Mouse (Mus musculus): ENCODE results near the gene Dennd2d.

Gene Dennd2d

DNA sequence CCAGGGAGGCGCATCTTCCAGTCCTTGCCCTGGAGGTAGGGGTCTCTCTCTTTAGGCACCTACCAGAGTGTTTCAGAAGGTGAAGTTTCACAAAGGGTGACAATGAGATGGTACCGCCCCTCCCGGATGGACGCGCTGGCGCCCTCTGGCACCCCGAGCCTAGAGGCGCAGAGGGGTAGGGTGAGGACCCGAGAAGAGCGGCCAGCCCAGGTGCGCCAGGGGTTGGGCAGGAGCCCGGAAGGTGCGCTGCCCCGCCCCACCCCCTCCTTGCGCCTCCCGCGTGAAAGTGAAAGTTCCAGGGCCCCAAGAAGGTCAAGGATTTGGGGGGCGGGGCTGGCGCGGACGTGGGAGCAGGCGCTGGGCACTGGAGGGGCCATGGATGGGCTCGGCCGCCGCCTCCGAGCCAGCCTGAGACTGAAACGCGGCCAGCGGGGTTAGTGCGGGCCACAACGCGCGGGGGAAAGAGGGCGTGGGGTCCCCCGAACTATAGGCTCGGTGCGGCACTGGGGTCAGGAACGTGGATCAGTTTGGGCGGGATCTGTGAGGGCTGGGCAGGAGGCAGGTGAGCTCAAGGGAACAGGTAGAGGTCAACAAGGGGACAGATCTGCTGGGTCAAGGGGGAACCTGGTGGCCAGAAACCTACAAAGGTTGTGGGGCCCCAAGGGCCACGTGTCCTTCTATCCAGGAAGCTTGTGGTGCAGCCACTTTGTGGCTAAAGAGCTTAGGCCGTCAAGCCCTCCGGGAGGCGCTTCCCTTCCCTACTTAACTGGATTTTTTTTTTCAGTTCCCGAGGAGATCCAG, at the start of gene Dennd2d:
Gene Dennd2d (plus strand): TSS at position 125 of the 801 bp plus-strand sequence.
- peak; percentile 72 for DNase-seq (ENCODE audit: low spot score)

DNA sequence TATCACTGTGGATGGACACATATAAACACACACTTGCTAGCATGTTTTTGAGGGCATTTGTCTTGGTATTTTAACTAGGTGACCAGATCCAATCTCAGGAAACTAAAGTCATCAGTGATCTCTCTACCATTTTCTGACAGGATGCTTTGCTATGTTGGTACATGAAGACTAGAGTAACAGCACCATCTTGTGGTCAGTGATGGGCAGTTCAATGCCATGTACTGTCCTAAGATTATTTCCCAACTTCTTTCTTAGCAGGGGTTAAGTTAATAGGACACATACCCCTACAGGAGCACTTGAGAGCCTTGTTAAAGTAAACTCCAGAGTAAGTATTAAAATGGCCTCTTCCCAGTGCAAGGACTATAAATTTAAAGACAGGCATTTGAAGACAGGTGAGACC, 33.6 kb upstream of the Dennd2d start:
- peak; percentile 20 for DNase-seq (ENCODE audit: low spot score)

DNA sequence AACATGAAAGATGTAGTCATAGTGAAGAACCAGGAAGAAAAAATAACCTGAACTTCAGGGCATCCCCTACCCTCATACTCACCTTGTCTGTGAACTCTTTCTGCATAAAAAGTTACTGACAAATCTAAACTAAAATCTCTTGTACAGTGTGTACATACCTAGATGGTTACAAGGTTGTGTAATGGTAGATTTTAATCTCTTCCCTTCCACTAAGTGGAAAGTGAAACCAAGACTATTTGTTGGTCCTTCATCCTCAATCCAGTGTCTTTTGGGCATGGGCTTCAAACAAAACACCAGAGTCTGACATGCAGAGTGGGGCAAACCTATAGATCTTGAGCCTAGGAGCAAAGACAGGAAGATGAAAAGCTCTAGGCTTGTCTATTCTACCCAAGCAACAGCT, 33.2 kb upstream of the Dennd2d start:
- DNase-seq (ENCODE audit: low spot score): no peak

DNA sequence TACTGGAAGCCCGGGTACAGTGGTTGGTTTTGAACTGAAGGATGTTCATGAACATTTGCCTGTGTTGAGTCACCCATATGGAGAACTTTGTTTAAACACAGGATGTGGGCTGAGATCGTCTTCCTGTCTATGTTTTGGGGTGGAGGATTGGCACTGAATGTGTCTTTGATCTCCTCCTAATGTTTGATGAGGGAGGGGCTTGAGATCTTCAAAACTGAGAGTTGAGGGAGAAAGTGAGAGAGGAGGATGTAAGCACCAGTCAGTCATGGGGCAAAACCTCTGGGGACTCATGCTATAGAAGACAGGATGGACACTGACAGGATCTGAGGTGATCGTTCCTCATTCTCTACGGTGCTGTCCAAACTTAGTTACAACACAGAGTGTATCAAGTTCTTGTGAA, 32.6 kb upstream of the Dennd2d start:
- DNase-seq (ENCODE audit: low spot score): no peak

DNA sequence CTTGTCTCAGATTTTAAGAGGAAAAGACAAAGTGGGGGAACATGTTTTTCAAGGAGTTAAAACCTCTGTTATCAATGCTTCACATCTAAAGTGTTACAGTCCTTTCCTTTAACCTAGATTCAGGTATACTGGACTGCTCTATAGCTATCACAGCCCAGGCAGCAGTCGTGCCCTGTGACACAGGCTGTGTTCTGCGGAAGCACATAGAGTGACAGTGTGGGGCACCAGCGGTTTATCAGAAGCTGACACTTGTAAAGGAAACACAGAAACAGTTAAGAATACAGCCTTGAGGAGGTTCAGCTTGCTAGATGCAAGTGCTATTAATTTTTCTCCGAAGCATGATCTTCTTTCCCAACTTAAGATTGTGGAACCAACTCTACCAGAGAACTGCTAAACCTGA, 29.6 kb upstream of the Dennd2d start:
- DNase-seq (ENCODE audit: low spot score): peak; percentile 8

DNA sequence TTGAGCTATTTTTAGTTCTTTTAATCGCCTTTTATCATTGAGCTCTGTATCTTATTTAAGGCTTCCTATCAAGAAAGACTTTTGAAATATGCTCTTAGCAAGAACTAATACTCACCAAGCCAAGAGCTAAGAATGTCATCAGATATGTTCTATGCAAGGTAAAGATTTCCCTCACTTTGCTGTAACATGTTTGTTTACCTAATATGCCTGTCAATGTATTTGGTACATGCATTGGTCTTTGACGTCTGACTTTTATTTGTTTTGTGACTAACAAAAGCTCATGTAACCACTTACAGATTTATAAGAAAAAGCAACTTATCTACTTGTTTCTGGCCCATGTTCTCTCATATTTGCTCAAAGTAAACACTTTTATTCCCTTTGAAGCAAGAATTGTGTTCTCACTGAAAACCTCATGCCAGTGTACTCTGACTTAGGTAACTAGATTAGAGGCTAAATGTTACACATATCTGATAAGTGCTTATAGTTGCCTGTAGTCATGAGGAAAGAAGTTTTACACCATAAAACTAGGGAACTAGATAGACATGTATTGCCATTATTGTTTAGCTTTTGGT, 24.8 kb upstream of the Dennd2d start:
- no peak for DNase-seq (ENCODE audit: low spot score)

DNA sequence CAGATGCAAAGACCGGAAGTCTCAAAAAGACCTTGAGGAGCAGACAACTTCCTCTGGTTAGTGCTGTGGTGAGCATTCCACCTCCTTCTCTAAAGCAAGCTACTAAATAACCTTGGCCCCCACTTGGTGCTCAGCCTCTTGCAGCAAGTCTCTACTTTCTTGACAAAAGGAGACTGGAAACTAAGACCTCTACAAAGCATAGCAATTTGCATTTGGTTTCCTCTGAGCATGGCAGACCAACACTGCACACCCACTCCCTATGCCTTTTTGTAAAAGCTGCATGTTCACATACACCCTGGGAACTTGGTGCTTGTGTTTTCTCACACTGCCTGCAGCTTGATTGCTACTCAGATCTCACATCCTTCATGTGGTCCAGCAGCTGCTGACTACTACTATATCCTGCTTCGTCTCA, 20.1 kb upstream of the Dennd2d start:
- DNase-seq (ENCODE audit: low spot score): no peak

DNA sequence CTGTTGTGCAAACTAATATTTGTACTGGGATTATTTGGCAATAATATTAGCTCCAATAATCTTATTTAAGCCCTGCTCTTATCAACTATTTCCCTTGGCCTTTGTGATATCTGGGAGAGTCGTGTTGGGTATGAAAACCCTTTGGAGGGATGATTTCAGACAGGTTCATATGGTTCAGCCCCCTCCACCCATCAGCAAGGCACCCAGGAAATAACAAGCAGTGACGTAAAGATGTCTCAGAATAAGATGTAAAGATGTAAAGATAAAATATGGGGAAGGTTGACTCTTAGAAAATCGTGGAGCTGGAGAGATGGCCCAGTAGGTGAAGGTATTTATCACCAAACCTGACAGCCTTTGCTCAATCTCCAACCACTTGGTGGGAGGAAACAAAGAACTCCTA, 19.7 kb upstream of the Dennd2d start:
- no peak for DNase-seq (ENCODE audit: low spot score)

DNA sequence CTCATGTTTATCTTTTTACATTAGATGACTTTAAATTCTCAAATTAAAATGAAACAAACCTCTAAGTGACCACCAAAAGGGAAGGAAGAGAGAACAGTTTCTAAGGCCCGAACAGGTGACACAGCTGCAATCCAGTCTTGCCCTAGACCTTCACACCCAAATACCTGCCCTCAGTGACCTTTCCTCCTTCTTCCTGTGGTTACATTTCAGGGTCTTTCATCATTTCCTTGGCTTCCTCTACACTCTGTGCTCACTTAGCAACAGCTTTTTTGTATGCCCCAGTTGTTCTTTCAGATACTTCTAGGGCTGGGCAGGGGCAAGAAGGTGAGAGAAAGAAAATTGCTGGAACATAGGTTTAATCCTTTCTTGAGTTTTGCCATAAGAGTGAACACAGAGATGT, 17.5 kb upstream of the Dennd2d start:
- no peak for DNase-seq (ENCODE audit: low spot score)

DNA sequence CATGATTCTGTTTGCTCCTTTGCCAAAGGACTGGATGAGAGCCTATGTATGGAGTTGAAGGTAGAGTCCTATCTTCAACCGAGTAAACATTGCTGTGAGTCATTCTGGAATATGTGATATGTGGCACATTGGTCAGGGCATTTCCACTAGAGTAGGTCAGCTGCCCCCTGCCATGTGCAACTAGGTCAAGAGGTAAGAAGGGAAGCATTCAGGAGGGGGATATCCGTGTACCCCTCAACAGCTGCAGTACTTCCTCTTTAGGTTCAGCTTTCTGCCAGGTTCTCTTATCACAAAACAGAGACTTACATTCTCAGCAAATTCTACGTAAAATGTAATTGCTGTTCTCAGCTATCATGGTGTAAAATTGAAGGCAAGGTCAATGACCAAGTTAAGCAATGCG, 8.0 kb upstream of the Dennd2d start:
- no peak for DNase-seq (ENCODE audit: low spot score)

DNA sequence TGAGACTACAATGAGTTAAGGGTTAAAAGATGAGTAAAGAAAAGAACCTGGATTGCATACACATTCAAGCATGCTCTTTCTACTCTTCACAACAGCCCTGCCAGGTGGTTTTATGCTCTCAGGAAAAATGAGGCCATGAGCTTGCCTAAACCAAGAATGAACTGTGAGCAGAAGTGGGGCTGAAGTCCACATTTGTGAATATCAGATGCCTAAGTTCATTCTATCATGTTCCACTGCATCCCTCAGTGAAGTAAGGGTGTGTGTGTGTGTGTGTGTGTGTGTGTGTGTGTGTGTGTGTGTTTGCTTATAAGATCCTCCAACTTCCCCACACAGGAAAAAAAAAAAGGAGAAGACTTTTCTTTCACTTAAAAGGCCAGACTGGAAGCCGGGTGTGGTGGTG, 5.3 kb upstream of the Dennd2d start:
- no peak for DNase-seq (ENCODE audit: low spot score)

DNA sequence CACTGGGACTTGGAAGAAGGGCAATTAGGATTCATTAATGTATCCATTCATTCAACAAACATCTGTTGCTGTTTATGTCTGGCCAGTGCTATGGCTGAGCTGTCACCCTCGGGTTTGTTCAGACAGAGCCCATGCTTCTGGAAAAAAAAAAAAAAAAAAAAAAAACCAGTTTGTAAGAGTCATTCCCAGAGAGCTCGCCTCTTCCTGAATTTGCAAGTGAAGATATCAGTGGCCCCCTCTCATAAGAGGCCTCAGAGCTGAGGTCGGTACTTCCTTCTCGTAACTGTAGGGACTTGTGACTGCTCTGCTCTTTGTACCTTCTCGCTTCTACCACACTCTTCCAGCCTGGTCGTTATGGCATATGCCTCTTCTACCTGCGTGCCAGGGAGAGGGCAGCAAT, 1.1 kb downstream of the Dennd2d start:
- DNase-seq (ENCODE audit: low spot score): no peak

DNA sequence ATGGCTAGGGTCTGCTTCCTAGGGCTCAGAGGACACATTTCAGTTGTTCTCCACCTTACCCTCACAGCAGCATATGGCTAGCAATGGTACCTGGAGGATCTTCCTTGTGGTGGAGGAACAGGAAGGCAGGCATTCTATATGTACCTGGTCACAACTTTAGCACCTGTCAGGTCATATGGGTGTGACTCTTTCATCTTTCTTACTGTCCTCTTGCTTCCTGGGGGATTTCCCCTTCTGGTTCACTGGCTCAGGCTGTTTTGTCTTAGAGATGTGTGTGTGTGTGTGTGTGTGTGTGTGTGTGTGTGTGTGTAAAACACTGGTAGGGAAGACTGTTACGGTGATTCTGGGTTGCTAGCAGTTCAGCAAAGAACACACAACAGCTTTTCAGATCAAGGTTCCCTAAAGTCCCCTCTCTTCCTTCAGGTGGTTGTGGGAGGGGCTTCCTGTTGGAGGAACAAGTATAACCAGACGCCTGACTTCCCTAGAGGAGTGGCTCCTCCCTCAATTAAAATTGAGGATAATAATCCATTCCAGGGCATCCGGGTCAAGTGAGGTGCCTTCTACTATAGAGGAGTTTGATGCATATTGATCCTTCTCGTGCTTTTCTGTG, 1.7 kb downstream of the Dennd2d start:
- peak; percentile 60 for DNase-seq (ENCODE audit: low spot score)

DNA sequence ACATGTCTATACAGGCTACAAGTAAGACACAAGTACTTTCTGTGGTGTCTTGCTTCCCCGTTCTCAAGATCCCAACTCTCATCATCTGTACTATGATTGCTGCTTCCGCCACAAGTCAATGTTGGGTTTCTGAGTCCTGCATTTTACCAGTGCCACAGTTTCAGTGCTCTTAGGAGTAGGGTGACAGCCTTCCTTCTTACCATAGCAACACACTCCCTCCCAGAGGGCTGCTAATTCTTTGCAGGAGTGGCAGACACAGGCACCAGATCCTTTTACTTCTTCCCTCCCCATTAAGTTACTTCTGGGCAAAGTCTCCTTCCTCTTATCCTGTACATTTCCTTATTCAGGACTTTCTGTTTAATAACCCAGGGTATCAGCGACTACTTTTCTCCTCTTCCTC, 2.7 kb downstream of the Dennd2d start:
- no peak for DNase-seq (ENCODE audit: low spot score)

DNA sequence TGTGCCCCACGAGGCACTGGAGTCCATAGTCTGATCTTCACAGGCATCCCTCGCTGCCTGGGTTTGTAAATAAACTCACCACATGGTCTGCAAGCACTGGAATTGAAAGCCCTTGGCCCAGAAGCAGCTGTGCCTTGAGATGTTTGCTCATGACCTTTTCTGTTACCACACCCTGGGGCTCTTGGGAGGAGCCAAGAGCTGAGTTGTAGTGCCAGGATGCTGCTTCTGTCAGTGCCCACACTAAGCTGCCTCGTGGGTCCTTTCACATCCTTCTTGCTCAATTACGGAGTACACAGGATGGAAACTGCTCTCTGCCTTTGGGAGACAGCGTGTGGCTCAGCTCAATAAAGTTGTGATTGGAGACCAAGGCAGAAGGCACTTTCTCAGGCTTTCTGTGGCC, 3.6 kb downstream of the Dennd2d start:
- peak; percentile 56 for DNase-seq (ENCODE audit: low spot score)

DNA sequence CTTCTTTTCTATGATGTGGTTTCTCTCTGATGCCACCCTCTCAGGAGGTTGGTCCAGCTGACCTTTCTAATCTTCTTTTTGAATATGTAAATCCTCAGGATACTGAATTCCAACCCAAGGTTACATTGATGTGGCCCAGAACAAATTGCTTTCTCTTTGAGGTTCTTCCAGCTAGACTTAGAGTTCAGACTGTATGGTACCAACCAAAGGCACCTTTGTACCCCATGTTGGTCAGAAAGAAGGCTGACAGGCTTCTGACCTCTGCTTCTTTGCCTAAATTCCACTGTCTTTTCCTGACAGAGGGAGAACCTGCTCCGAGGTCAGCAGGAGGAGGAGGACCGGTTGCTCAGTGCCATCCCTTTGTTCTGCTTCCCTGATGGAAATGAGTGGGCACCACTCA, 5.3 kb downstream of the Dennd2d start:
- DNase-seq (ENCODE audit: low spot score): no peak

DNA sequence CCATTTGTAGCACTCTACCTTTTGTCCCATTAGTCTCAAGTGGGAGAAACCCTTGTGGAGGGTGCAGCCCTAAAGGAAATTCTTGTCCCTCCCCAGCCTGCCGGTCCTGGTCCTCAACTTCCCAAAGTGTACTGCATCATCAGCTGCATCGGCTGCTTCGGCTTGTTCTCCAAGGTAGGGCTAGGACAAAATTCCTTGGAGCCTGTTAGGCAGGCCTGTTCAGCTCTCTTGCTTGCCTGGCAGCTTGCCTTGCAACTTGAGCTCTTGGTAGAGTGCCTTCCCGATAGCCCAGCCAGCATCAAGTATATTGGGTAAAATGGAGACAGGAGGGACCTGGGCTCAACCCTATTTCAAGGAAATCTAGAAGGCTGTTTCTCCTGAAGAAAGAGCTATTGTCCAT, 8.0 kb downstream of the Dennd2d start:
- peak; percentile 61 for DNase-seq (ENCODE audit: low spot score)

DNA sequence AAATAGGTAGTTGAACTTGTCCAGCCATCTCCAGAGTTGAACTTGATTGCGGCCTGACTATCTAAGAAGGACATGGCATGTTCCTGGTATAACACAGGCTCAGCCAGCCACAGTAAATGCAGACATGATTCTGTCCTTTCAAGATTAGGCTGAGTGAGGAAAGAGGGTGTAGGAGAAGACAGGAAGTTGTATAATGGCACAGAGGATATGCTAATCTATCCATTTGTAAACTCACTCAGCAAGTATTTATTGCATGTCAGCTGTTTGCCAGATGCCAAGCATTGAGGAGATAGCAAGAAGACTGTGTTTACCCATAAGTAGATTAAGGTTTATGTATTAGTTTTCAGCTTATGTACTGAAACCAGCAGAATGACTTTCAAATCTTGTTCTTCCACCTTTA, 10.5 kb downstream of the Dennd2d start:
- no peak for DNase-seq (ENCODE audit: low spot score)

DNA sequence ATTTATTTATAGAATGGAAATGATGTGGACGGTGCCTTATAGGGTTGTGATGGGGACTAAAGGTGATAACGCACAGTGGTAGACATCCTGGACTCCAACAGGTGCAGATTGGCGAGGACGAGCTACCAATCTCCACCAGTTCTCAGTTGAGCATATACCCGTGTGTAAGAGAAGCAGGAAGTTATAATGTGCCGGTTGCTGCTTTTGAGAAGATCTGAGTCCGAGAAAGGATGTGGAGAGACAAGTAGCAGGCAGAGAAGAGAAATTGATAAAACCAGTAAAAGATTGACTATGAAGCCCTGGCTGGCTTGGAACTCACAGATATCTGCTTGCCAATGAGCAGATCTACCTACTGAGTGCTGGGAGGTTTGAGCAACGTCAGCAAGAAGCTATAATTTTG, 11.0 kb downstream of the Dennd2d start:
- no peak for DNase-seq (ENCODE audit: low spot score)

DNA sequence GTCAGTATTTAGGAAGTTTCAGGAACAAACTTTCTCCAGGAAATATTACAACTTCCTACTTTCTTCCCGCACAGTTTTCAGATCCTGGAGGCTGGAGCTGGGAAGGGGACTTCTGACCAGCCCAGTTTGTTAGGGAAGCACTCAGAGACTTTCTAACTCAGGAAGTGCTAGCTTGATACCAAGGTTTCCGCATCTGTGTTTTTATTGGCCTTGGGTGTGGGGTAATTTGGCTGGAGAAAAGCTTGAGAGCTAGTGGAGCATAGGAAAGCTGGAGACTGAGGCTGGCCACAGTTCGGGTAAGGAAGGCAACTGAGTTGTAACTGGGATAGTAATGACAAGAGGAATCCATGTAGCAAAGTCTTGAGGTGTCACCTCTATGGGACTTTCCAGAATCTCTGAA, 11.7 kb downstream of the Dennd2d start:
- DNase-seq (ENCODE audit: low spot score): no peak

DNA sequence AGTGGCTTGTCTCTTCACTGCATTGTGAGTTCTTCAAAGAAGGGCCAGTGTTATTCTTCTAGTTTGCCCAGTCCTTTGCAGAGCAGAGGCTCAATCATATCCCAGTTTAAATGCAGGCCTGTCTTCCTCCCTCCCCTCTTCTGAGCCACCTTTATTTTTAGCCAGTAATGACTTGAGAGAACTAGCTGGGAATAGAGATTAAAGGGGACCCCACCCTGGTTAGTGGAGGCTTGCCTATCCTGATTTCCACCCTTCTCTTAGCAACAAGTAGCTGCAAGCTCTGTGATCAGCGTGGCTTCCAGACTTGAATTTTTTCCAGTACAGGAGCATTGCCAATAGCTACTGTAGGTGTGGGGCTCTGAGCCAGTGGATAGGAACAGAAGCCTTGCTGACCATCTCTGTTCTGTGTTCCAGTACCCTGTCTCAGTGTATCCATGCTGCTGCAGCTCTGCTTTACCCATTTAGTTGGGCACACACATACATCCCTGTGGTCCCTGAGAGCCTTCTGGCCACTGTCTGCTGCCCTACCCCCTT, 12.3 kb downstream of the Dennd2d start:
- no peak for DNase-seq (ENCODE audit: low spot score)

DNA sequence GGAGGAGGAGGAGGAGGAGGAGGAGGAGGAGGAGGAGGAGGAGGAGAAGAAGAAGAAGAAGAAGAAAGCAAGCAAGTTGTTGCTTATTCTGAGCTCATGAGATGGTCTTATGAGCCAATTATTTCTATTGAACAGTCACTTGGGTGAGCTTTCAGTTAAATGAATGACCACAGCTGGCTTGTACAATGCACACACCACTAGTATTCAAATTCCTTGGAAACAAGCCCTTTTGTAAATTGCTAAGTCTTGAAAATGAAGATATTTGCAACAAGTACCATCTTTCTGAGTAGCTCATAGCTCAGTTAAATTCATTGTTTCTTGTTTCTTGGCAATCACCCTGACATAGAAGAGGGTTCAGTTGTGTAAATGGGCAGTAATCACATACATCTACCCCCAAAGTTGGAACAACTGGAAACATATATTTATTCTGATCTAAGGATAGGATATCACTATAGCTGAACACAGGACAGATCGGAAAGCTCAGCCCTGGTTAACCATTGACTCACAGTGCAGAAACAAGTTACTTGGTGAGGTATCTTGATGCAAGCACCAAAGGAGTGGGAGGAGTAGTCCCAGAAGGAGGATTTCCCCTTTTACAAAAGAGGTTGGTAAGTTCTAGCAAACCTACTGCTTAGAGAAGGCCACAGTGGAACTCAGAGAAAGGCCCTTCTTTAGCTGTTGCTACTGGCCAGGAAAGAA, 13.3 kb downstream of the Dennd2d start:
- DNase-seq (ENCODE audit: low spot score): no peak

Measured in urinary bladder, postnatal 14 days (tissue).